Mouse (Mus musculus): ENCODE data around the gene Chst12.

- TF ChIP-seq CTCF (IDR thresholded peaks at IDR 0.05): no peak
- no peak for TF ChIP-seq EP300 (IDR thresholded peaks at IDR 0.05)
These were observed 23.9 kb upstream of the Chst12 start for GRCm38 (mm10) chr5:140481458-140481857.
